Mouse (Mus musculus) layer of hippocampus, postnatal 14 days (tissue): ENCODE measurements around the gene Atox1. TPM values are rescaled to one million over a fixed set of nuclear protein-coding genes. Genes with fewer than 3 reads are reported as not detected.
A peak's percentile ranks its signal among the peaks of the same experiment; 100 is the strongest.

Source experiments
- DNase-seq, 2 experiments: peaks; one replicate each; pipeline ENCODE4 v3.0.0; 2021 to 2022; ENCODE audit warnings: low spot score in 2 of 2, mixed read lengths in 1 of 2
- microRNA-seq, 2 experiments: library from miRNA; unstranded; fragments of <30 nt; microRNA quantifications; one replicate each; pipeline ENCODE4 v1.2.0; 2021
- total RNA-seq, 2 experiments: library from RNA; stranded (reverse); gene quantifications; 2 replicates each; pipeline ENCODE4 v1.2.3; 2021

The Atox1 gene
- total RNA-seq, 2 experiments from 2014 or later = 130 to 132 TPM

- no peak for DNase-seq
Observed at GRCm38 (mm10) chr11:55415036-55415704, 45.9 kb downstream of the Atox1 start.

- DNase-seq = no peak
Observed at GRCm38 (mm10) chr11:55414314-55414713, 46.7 kb downstream of the Atox1 start.

DNA sequence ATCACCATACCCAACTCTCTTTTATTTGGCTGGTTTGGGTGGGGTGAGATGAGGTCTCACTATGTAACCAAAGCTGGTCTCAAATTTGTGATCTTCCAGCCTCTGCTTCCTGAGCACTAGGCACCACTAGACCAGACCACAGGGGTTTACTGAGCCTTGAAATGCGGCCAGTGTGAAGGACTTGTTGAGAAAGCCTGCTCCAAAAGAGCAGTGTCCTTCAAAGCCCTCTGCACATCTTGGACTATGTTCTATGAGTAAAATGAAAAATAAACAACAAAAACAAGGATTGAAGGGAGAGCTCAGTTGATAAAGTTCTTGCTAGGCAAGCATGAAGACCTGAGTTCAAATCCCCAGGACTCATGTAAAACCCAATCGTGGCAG is 47.6 kb downstream of the Atox1 start:
- DNase-seq = no peak

DNA sequence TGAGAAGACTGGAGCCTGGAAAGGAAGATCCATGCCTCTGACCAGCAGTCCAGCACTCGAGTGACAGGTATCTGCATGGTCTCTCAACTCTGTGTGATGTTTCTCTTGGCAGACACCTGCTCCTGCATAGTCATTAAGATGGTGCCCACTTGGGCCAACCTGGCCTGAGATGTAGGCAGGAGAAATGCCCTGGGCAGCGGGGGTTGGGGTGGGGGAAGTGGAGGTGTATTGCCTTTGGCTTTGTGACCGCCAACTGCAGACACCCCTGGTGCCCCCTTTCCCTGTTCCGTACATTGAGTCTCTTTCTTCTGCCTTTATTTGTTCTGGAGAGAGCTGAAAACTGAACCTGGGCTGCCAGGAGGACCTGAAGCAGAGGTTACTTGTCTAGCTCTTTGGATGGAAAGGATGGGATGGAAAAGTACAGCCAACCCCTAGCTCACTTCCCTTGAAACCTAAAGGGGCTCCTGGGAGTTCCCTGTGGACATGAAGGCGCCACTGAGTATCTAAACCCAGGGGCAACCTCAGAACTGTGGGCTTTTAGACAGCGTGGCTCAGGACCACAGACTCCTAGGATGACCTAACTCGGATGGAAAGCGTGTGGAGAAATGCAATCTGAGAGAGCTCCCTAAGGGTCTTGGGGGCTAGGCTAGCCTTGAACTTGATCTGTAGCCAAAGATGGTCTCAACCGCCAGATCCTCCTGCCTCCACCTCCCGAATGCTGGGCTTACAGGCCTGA is 48.2 kb downstream of the Atox1 start:
- no peak for DNase-seq

DNA sequence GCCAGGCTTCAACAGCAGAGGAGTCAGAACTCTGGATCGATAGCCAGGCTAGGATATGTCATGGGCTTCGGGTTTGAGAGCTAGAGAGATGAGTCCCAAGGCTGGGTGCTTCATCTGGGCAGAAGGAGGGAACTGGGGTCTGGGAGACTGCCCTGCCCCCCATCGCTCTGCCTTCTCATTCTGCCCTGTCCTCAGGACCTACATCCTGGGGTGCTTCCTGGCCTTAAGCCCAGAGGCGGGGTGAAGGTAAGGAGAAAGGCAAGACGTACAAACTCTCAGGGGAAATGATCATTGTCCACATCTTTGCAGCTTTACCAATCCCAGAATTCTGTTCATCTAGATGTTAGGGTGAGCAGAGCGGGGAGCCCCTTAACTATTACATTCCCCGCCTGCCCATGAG is 49.0 kb downstream of the Atox1 start:
- no peak for DNase-seq

DNA sequence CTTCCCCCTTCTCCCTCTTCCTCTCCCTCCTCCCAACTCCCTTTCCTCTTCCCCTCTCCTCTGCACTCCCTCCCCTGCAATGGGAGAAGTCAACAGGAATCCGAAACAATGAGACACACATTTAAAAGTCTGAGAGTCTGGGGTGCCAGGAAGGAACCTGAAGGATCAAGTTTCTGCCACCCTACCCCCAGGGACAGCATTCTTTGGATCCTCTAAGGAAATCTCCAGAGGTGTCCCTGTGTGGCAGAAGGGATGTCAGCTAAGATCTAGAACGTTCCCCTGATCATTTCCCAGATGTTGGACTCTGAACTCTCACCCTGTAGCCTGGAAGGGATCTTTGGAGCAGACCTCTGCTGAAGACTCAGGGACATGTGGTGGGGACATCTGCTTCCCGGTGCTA is 50.5 kb downstream of the Atox1 start:
- DNase-seq = no peak

DNA sequence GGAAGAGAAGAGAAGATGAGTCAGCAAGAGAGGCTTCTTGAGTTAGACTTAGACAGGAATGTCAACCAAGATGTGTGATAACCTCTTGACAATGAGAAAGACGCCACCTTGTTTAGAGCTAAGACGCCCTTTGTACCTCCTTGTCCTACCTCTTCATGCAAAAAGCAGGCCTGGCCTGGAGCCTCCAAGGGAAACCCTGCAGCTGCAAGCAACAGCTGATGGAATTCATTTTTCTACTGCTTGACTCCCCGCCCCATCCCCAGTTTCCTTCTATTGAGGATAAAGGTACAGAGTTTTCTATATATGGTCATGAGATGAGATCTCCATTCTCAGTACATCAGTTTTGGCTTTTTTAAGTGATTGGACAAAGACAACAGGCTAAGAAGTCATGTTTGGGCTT is 51.0 kb downstream of the Atox1 start:
- no peak for DNase-seq

GRCm38 (mm10) chr11:55407133-55407532 is 53.9 kb downstream of the Atox1 start:
- no peak for DNase-seq

DNA sequence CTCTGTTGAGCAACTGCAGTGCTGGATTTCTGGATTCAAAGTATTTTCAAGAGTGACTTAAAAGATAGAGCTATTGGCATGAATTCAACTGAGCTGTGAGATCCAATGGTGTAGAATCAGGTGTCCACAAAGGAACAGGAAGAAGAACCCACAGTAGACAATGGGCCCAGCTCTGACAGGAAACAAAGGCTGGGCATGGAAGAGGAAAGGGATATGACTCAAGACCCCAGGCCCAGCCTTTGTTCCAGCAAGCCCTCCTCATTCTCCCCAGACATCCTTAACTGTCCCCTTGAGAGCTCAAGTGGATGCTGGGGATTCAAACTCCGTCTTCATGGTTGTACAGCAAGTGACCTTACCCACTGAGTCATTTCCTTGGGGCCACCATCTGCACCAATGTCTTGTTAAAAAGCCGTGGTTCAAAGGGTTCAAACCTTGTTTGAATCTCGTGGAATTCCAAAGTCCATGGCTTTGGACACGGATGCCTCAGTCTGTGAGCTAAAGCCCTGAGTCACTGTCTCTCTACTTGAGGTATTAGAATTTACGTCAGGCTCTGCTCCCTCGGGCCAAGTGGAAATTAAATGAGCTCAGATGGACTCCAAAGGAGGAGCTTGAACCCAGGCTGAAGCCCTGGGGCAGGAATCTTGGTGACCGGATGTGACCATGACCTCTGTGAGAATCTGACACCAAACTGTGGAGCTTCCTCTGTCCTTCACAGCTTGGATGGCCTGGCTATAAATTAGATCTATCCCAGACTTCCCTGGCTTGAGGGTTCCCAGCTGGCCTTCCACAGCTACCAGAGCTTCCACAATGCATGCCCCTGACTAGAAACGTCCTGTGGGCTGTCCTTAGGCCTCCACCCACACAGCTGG is 55.2 kb downstream of the Atox1 start:
- DNase-seq = no peak

DNA sequence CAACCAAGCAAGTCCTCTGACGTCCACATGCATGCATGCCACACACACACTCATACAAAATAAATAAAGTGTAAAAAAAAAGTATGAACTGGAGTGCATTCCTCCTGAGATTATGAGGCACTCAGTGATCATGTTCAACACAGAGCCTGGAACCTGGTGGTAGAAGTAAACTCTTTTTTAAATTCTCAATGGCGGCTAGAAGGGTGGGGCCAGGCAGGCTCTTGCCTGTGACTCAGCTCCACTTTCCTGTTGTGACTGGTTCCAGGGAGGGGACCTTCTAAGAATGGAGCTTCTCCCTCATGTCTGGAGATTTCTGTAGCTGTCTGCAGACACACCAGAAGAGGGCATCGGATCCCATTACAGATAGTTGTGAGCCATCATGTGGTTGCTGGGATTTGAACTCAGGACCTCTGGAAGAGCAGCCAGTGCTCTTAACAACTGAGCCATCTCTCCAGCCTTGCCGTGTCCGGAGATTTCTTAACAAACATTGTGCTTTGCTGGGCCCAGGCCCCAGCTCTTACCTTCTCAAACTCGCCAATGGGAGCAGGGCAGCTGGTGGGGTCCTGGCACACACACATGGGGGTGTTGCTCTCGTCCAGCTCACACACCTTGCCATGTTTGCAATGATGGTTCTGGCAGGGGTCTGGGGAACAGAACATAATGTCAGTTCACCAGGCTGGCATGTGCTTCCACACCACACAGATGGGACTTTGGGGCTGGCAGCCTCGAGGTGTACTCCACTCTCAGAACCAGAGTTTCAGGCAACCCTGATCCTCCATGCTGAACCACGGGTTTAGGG is 56.2 kb downstream of the Atox1 start:
- DNase-seq = peak in 1 of 2 experiments; percentile 32

- no peak for DNase-seq
Observed at GRCm38 (mm10) chr11:55400863-55401262, 60.2 kb downstream of the Atox1 start.

DNA sequence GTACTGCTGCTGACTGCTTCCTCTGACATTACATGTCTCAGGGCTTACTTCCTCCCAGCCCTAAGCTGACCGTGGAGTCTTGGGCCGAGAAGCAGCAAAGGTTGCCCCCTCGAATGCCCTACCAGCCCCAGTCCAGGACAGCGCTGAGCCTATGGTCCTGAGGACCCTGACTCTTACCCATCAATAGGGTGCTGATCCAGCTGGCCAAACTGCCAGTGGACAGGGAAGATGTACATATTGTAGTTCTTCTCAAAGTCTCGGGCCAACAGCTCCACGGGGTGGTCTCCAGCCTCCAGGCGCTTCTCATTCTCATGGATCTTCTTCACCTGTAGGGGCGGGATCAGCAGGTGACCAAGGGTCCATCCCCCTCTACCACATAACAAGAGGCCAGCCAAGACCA is 62.7 kb downstream of the Atox1 start:
- DNase-seq = no peak

GRCm38 (mm10) chr11:55397441-55397840 is 63.6 kb downstream of the Atox1 start:
- DNase-seq = peak in 1 of 2 experiments; percentile 22

GRCm38 (mm10) chr11:55397036-55397435 is 64.0 kb downstream of the Atox1 start:
- no peak for DNase-seq

Small RNA genes within 50 kb of the gene (microRNA-seq; reads per million reads assigned to microRNA genes)
- gene Mir7652 = 0.57 to 0.68 reads per million in 2 experiments

Other genes starting within 250 kb of the Atox1 start
- gene Fat2, start 124.7 kb downstream of the Atox1 start, total RNA-seq = under 1 TPM; 0.43 to 0.74 TPM
- 100 to 1,000 TPM; 522 to 533 TPM for gene Sparc, start 38.1 kb downstream of the Atox1 start, total RNA-seq
- 10 to 100 TPM; 38.1 to 40.3 TPM for gene G3bp1, start 8.4 kb upstream of the Atox1 start, total RNA-seq
- under 1 TPM; 0.21 to 0.30 TPM for gene Glra1, start 147.0 kb upstream of the Atox1 start, total RNA-seq